Mouse (Mus musculus) forebrain, embryonic 12.5 days (tissue): ENCODE measurements at regions not wholly inside any gene's neighbourhood (a gene's known extent, or its start where the extent isn't known, plus 50 kb on each side); places are given as distances from the start of the nearest gene placed in this dataset.

Experiments used
- ATAC-seq: fragments of 200-750 bp; cut with Nextera tagmentation; 2 replicates; pipeline ENCODE4 v1.8.0; 2017; ENCODE audit warnings: moderate TSS enrichment; ENCODE audit not compliant: low FRiP score
- H3K27ac ChIP-seq: fragments of 300-500 bp; sonication (generic); 2 replicates; pipeline ENCODE4 v1.5.1; 2016; ENCODE audit warnings: mild to moderate bottlenecking
- H3K27me3 ChIP-seq: fragments of 300-500 bp; sonication (generic); 2 replicates; pipeline ENCODE4 v1.6.1; 2016; ENCODE audit warnings: mild to moderate bottlenecking
- H3K36me3 ChIP-seq: fragments of 300-500 bp; sonication (generic); replicated peaks from 2 replicates; pipeline ENCODE4 v1.6.1; 2016; ENCODE audit warnings: mild to moderate bottlenecking
- H3K4me1 ChIP-seq: fragments of 300-500 bp; sonication (generic); 2 replicates; pipeline ENCODE4 v1.6.1; 2016
- H3K4me2 ChIP-seq: fragments of 300-500 bp; sonication (generic); 2 replicates; pipeline ENCODE4 v1.6.1; 2016; ENCODE audit warnings: mild to moderate bottlenecking, moderate library complexity
- H3K4me3 ChIP-seq: fragments of 300-500 bp; sonication (generic); replicated peaks from 2 replicates; pipeline ENCODE4 v1.5.1; 2016; ENCODE audit warnings: mild to moderate bottlenecking
- H3K9ac ChIP-seq: fragments of 300-500 bp; sonication (generic); 2 replicates; pipeline ENCODE4 v1.6.1; 2016; ENCODE audit warnings: mild to moderate bottlenecking
- H3K9me3 ChIP-seq: fragments of 300-500 bp; sonication (generic); 2 replicates; pipeline ENCODE4 v1.6.1; 2016
- WGBS: fragments of 180-500 bp; shearing (Covaris S2); methylation state at CpG from one replicate; pipeline ENCODE4 v1.1.7; 2016; 5-methylcytosine and 5-hydroxymethylcytosine counted together

GRCm38 (mm10) chr7:34587239-34587638, 69.3 kb downstream of the Kctd15 start:
- Histone ChIP-seq H3K4me2 (no peak overlapping the region), H3K9ac (no peak overlapping the region), H3K27ac (no peak overlapping the region), H3K4me1 (no peaks in the 10 kb centered on the region), H3K36me3 (no peaks in the 10 kb centered on the region), H3K4me3 (no peak overlapping the region), H3K9me3 (peaks cover 16% of the 10 kb centered on the region; the same call in 1 of the 2 replicates), H3K27me3 (no peaks in the 10 kb centered on the region)
- no peak for ATAC-seq
- WGBS: 91% methylated on average over 3 of the region's 3 CpGs

DNA sequence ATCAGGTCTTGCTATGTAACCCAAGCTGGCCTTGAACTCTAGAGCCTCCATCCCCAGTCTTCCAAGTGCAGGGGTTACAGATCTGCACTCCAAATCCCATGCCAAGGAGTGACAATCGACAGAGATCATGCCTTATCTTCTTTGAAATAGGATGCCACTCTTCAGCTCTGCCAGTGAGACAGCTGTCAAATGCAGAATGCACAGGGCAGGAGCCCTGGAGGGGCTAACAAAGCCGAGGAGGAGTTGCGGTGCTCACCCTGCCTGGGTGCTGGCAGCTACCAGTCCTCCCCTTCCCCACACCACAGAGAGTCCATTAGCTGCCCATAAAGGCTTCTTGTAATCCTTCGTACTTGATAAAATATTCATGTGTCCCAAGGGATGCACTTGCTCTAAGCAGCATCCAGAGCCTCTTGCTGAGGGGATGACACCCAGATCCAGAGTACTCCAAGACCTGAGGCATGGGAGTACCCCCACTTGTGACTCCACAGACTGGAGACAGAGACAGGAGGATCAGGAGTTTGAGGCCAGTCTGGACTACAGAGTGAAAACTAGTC, 71.1 kb downstream of the Kctd15 start:
- ATAC-seq: no peak
- Histone ChIP-seq H3K4me3 (no peak overlapping the region), H3K4me2 (no peak overlapping the region), H3K36me3 (no peaks in the 10 kb centered on the region), H3K27me3 (no peaks in the 10 kb centered on the region), H3K27ac (no peak overlapping the region), H3K9me3 (peaks cover 16% of the 10 kb centered on the region; the same call in 1 of the 2 replicates), H3K4me1 (no peaks in the 10 kb centered on the region), H3K9ac (no peak overlapping the region)
- 70% methylated on average over 4 of the region's 4 CpGs for WGBS

DNA sequence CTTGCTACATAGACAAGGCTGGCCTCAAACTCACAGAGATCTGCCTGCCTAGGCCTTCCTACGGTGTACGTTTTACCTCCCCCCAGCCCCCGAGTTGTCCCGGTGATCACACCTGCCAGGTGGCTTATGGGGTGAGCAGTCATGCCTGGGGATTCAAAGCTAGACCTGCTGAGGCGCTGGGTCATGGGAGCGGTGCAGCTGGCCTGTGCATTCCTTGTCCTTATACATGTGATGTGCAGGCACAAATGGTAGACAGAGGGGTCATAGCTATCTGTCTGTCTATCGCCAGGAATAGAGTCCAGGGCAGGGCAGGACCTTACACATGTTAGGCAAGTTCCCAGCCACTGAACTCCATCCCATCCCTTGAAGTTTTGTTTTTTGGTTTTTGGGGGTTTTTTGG, 71.7 kb downstream of the Kctd15 start:
- 95% methylated on average over 7 of the region's 7 CpGs for WGBS
- no peak for ATAC-seq
- Histone ChIP-seq H3K36me3 (no peaks in the 10 kb centered on the region), H3K9ac (no peak overlapping the region), H3K4me2 (no peak overlapping the region), H3K27ac (no peak overlapping the region), H3K9me3 (peaks cover 16% of the 10 kb centered on the region; the same call in 1 of the 2 replicates), H3K4me3 (no peak overlapping the region), H3K4me1 (no peaks in the 10 kb centered on the region), H3K27me3 (no peaks in the 10 kb centered on the region)

GRCm38 (mm10) chr7:34580866-34581265, 75.7 kb downstream of the Kctd15 start:
- WGBS: 88% methylated on average over 9 of the region's 9 CpGs
- H3K36me3 ChIP-seq: no peaks in the 10 kb centered on the region
- H3K27me3 ChIP-seq: no peaks in the 10 kb centered on the region
- no peak overlapping the region for H3K4me2 ChIP-seq
- H3K4me1 ChIP-seq: no peaks in the 10 kb centered on the region
- no peak for ATAC-seq
- H3K9me3 ChIP-seq: no peaks in the 10 kb centered on the region
- H3K27ac ChIP-seq: no peak overlapping the region
- H3K4me3 ChIP-seq: no peak overlapping the region
- no peak overlapping the region for H3K9ac ChIP-seq

- Histone ChIP-seq H3K9ac (no peak overlapping the region), H3K9me3 (no peaks in the 10 kb centered on the region), H3K27ac (peak overlapping the region; percentile 70; the same call in 1 of the 2 replicates), H3K4me1 (peaks cover 19% of the 10 kb centered on the region), H3K27me3 (no peaks in the 10 kb centered on the region), H3K36me3 (no peaks in the 10 kb centered on the region), H3K4me2 (peak overlapping the region; percentile 63; the same call in 1 of the 2 replicates), H3K4me3 (no peak overlapping the region)
- ATAC-seq: no peak
- 56% methylated on average over 10 of the region's 10 CpGs for WGBS
Measured at GRCm38 (mm10) chr7:34571295-34571694, 85.2 kb downstream of the Kctd15 start.

DNA sequence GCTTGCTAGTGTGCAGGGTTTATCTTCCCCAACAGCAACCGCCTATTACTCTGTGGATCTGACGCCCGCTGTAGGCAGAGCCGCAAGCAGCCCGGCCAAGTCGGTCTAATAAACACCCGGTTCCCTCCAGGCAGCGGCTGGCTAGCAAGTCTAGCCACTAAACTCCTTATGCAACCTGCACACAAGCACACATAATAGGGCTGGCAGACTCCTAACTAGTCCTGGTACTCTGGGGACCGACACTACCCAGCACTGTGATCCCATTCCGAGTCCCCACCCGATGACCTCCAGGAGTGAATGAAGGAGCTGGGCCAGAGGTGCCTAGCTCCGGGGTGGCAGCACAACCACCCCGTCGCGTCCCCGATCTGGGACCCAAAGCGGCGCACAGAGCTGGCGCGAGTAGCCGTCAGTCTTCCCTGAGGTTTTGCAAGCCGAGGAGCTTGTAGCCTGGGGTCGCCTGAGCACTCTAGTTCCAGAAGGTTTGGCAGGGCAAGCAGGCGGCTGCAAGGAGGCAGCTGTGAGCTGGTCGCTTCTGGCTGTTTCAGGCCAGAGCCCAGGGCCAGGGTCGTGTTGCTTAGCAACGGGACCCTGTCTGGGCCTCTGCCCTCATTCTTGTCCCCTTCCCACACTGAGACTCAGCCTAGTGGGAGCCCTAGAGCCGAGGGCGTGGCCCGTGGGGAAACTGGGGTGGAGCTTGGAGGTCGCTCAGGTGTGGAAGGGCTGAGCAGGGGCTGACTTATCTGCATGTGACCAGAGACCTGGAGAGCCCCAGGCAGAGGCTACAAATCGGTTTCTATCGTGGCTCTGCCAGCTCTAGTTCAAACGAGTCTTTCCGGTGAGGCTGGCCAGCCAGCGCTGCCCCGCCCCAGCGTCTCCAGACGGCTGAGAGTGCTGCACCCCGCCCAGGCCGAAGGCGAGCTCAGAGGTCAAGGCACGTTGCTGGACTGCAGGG, 86.1 kb downstream of the Kctd15 start:
- Histone ChIP-seq H3K4me3 (peak overlapping the region; percentile 30), H3K9ac (peak overlapping the region; percentile 42), H3K36me3 (no peaks in the 10 kb centered on the region), H3K27me3 (no peaks in the 10 kb centered on the region), H3K9me3 (no peaks in the 10 kb centered on the region), H3K4me2 (peak overlapping the region; percentile 63), H3K27ac (peak overlapping the region; percentile 70), H3K4me1 (peaks cover 19% of the 10 kb centered on the region)
- peak; percentile 91 for ATAC-seq
- WGBS: 1% methylated on average over 43 of the region's 43 CpGs

DNA sequence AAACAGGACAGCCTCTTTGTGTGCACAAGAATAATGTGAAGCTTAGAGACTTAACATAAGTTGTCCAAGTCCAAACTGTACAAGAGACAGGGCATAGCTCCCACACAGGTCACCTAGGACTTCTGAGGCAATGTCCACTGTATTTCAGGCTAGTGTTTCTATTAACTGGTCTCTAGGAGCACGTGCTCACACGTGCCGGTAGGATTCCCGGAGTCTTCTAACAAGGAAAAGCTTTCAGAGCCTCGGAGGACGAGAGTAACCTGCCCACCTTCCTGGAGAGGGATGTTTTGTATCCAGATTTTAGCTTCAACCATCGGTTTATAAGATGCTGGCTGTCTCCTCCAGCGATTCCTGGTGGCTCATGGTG, 86.8 kb downstream of the Kctd15 start:
- Histone ChIP-seq H3K27me3 (no peaks in the 10 kb centered on the region), H3K4me1 (peaks cover 19% of the 10 kb centered on the region), H3K27ac (peak overlapping the region; percentile 70; the same call in 1 of the 2 replicates), H3K4me2 (peak overlapping the region; percentile 63), H3K9me3 (no peaks in the 10 kb centered on the region), H3K4me3 (peak overlapping the region; percentile 30), H3K9ac (peak overlapping the region; percentile 42; the same call in 1 of the 2 replicates), H3K36me3 (no peaks in the 10 kb centered on the region)
- 19% methylated on average over 8 of the region's 8 CpGs for WGBS
- no peak for ATAC-seq

DNA sequence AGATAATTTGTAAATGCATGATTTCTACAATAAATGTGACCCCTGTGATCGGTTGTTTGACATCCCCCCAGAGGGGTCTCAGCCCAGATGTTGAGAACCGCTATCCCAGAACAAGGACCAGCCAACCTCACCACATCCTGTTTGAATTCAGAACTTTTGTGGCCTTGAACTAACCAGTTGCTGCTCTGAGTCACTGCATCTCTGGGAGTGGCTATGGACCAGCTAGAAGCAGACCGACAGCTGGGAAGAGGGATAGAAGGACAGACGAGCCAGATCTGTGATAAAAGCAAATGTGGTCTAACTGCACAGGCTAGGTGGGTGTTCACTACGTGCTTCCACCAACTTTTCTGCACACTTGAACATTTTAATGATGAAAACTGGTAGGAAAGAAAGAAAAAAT, 89.0 kb downstream of the Kctd15 start:
- ATAC-seq: no peak
- WGBS: 80% methylated on average over 5 of the region's 5 CpGs

GRCm38 (mm10) chr7:34562160-34562559, 94.4 kb downstream of the Kctd15 start:
- WGBS: 84% methylated on average over 2 of the region's 2 CpGs
- Histone ChIP-seq H3K27me3 (no peaks in the 10 kb centered on the region), H3K9me3 (peaks cover 5% of the 10 kb centered on the region; the same call in 1 of the 2 replicates), H3K9ac (no peak overlapping the region), H3K4me2 (no peak overlapping the region), H3K36me3 (no peaks in the 10 kb centered on the region), H3K4me1 (no peaks in the 10 kb centered on the region), H3K27ac (no peak overlapping the region), H3K4me3 (no peak overlapping the region)
- no peak for ATAC-seq

More for the DNA sequence above, 89.0 kb downstream of the Kctd15 start:
- no peaks in the 10 kb centered on the region for H3K36me3 ChIP-seq
- H3K27ac ChIP-seq: no peak overlapping the region
- no peak overlapping the region for H3K4me3 ChIP-seq
- H3K9ac ChIP-seq: no peak overlapping the region
- no peaks in the 10 kb centered on the region for H3K9me3 ChIP-seq
- no peaks in the 10 kb centered on the region for H3K27me3 ChIP-seq
- H3K4me1 ChIP-seq: peaks cover 19% of the 10 kb centered on the region
- H3K4me2 ChIP-seq: no peak overlapping the region

- no peaks in the 10 kb centered on the region for H3K4me1 ChIP-seq
- peaks cover 5% of the 10 kb centered on the region; the same call in 1 of the 2 replicates for H3K9me3 ChIP-seq
- H3K9ac ChIP-seq: no peak overlapping the region
- no peak overlapping the region for H3K4me2 ChIP-seq
- WGBS: 86% methylated on average over 8 of the region's 8 CpGs
- no peak for ATAC-seq
- H3K4me3 ChIP-seq: no peak overlapping the region
- no peaks in the 10 kb centered on the region for H3K36me3 ChIP-seq
- no peak overlapping the region for H3K27ac ChIP-seq
- no peaks in the 10 kb centered on the region for H3K27me3 ChIP-seq
Measured at GRCm38 (mm10) chr7:34558615-34559343, 97.8 kb downstream of the Kctd15 start.

- Histone ChIP-seq H3K9ac (no peak overlapping the region), H3K27me3 (no peaks in the 10 kb centered on the region), H3K9me3 (peaks cover 5% of the 10 kb centered on the region; the same call in 1 of the 2 replicates), H3K4me2 (no peak overlapping the region), H3K4me1 (no peaks in the 10 kb centered on the region), H3K36me3 (no peaks in the 10 kb centered on the region), H3K4me3 (no peak overlapping the region), H3K27ac (no peak overlapping the region)
- no peak for ATAC-seq
- 85% methylated on average over 6 of the region's 6 CpGs for WGBS
Measured at GRCm38 (mm10) chr7:34555196-34555595, 101.3 kb downstream of the Kctd15 start.

DNA sequence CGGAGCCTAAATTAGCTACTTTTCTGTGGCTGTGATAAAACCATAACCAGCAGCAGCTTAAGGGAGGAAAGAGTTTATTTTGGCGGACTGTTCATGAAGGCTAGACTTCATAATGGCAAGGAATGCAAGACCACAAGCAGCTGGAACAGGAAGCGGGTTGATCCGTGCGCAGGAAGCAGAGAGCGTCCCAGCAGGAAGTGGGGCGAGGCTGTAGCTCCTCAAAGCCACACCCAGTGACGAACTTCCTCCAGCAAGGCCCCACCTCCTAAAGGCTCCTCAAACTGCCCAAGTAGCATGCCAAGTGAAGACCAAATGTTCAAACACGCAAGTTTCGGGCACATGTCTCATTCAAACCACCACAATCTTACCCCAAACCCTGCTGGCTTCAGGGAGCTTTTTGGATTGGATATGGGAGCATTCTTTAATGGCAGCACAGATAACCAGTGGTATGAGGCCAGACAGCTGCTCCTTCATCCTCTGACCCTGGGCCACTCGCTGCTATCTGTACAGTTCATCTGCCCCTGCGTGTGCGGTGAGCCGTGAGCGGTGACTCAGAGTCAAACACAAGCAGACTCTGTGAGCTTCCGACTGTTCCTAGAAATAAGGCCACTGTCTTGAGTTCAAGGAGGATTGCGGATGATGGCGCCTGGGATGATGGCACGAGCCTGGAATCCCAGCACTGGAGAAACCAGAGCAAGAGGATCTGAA, 109.8 kb downstream of the Kctd15 start:
- Histone ChIP-seq H3K9me3 (no peaks in the 10 kb centered on the region), H3K4me3 (no peak overlapping the region), H3K9ac (no peak overlapping the region), H3K27me3 (no peaks in the 10 kb centered on the region), H3K4me2 (no peak overlapping the region), H3K36me3 (no peaks in the 10 kb centered on the region), H3K27ac (no peak overlapping the region), H3K4me1 (peaks cover 5% of the 10 kb centered on the region)
- 89% methylated on average over 19 of the region's 19 CpGs for WGBS
- no peak for ATAC-seq
